Mouse (Mus musculus) ES-E14 (cell line): ENCODE results near the gene Arhgap23.

Experiments used
- CHD2 ChIP-seq: IDR thresholded peaks from 2 replicates; pipeline ENCODE4 v1.6.1; 2014; ENCODE audit warnings: mild to moderate bottlenecking, low read depth, low read length, inconsistent platforms
- MAFK ChIP-seq: IDR thresholded peaks from 2 replicates; pipeline ENCODE4 v1.6.1; 2014; ENCODE audit warnings: mild to moderate bottlenecking, low read depth, low read length, inconsistent platforms; ENCODE audit not compliant: insufficient read depth
- ZNF384 ChIP-seq: IDR thresholded peaks from 2 replicates; pipeline ENCODE4 v1.6.1; 2012; ENCODE audit warnings: low read depth, low read length, inconsistent platforms

DNA sequence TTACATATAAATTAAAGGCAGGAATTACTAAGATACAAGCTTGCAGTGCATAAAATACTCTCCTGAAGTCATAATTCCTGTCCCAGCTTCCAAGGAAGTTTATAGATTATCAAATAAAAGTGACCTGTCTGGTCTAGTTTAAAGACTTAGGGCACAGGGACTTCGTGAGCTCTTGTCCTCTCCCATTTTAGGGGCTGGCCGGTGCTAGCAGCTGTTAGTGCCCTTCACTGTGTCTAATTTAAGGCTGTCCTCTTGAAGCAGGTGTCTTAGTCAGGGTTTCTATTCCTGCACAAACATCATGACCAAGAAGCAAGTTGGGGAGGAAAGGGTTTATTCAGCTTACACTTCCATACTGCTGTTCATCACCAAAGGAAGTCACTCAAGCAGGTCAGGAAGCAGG lies 41.9 kb upstream of the Arhgap23 start:
- TF ChIP-seq MAFK = no peak
- TF ChIP-seq ZNF384 = no peak
- TF ChIP-seq CHD2 = no peak
